Mouse (Mus musculus) kidney, adult 2 months (tissue): ENCODE data around the gene Samd3.

ENCODE experiments used
- CTCF ChIP-seq: fragments of 200-500 bp; conservative IDR thresholded peaks from 2 replicates; pipeline ENCODE4 v1.5.1; 2011; ENCODE audit warnings: low read depth, mild to moderate bottlenecking, control low read depth, low read length, moderate library complexity, mixed read lengths; ENCODE audit not compliant: insufficient read depth, insufficient read length
- POLR2A ChIP-seq: fragments of 200-500 bp; IDR thresholded peaks from one replicate; pipeline ENCODE4 v1.6.1; 2011; ENCODE audit warnings: low read depth, low read length, control low read depth

- TF ChIP-seq POLR2A (no peak), CTCF (no peak)
Measured at GRCm38 (mm10) chr10:26244466-26244865, 15.0 kb downstream of the Samd3 start.
